Mouse (Mus musculus) heart, postnatal 10 days (tissue): Measurements from ENCODE around the gene Olfr1271. TPM values are rescaled to one million over a fixed set of nuclear protein-coding genes. Genes with fewer than 3 reads are reported as not detected.
"Not testable (repeated sequence)": the region's sequence is repeated elsewhere in the genome, so short reads cannot be mapped to it uniquely, and the experiment has no call there.

Experiments
- DNase-seq, 2 experiments: peaks; one replicate each; pipeline ENCODE4 v3.0.0; 2021
- intact Hi-C: fragments of 180-260 bp; cut with DNase I; formaldehyde crosslinking; loops from one replicate; pipeline ENCODE4 v1.15.1; 2025
- total RNA-seq, 2 experiments: library from RNA; stranded (reverse); gene quantifications; 2 replicates each; pipeline ENCODE4 v1.2.3; 2021

Gene Olfr1271
- not detected for total RNA-seq

- DNase-seq = no peak
- intact Hi-C loops = no loop called here
Observed at GRCm38 (mm10) chr2:90270932-90271331, at the start of gene Olfr1271. TSS of gene Olfr1271 (minus strand) at chr2:90271032.

GRCm38 (mm10) chr2:90292741-90293140 is 21.9 kb upstream of the Olfr1271 start, which contains the start of gene Olfr1272:
TSS of gene Olfr1272 (minus strand) at chr2:90292841.
- intact Hi-C loops = no loop called here
- no peak for DNase-seq

GRCm38 (mm10) chr2:90257492-90257891 is 13.3 kb downstream of the Olfr1271 start, which contains the start of gene Olfr142:
TSS of gene Olfr142 (minus strand) at chr2:90257592.
- no peak for DNase-seq
- intact Hi-C loops = no loop called here

GRCm38 (mm10) chr2:90224393-90224792 is 46.4 kb downstream of the Olfr1271 start, which contains the start of gene Olfr1506:
TSS of gene Olfr1506 (minus strand) at chr2:90224493.
- DNase-seq, intact Hi-C loops: not testable (repeated sequence)

Other genes starting within 250 kb of the Olfr1271 start
- gene Olfr1264, start 245.5 kb downstream of the Olfr1271 start, total RNA-seq = not detected
- not detected for gene Olfr1265, start 235.7 kb downstream of the Olfr1271 start, total RNA-seq
- not detected for gene Olfr140, start 207.4 kb downstream of the Olfr1271 start, total RNA-seq
- not detected for gene Olfr1269, start 149.6 kb downstream of the Olfr1271 start, total RNA-seq
- not detected for gene Olfr32, start 128.7 kb downstream of the Olfr1271 start, total RNA-seq
- gene Olfr1270, start 117.9 kb downstream of the Olfr1271 start, total RNA-seq = not detected
- gene Olfr1506, start 46.5 kb downstream of the Olfr1271 start, total RNA-seq = not detected
- not detected for gene Olfr142, start 13.4 kb downstream of the Olfr1271 start, total RNA-seq
- gene Olfr1272, start 21.8 kb upstream of the Olfr1271 start, total RNA-seq = not detected
- gene Gm13769, start 51.2 kb upstream of the Olfr1271 start, total RNA-seq = under 1 TPM in 1 of 2 experiments, not detected in 1; 0.22 TPM
- gene Olfr1274-ps, start 127.7 kb upstream of the Olfr1271 start, total RNA-seq = not detected